Mouse (Mus musculus): Measurements from ENCODE around the gene Skap1. TPM values are rescaled to one million over a fixed set of nuclear protein-coding genes. Genes with fewer than 3 reads are reported as not detected.

Skap1 gene
- polyA plus RNA-seq, 1 experiment from 2014 or later: 2.8 TPM

GRCm38 (mm10) chr11:96531757-96532433 lies 67.5 kb downstream of the Skap1 start:
- Histone ChIP-seq H3K4me2 (replicated peaks) (no peak overlapping the region), H3K27me3 (replicated peaks) (no peaks in the 10 kb centered on the region), H3K4me1 (peaks cover 11% of the 10 kb centered on the region), H3K9ac (no peak overlapping the region), H3K36me3 (no peaks in the 10 kb centered on the region), H3K9me3 (no peaks in the 10 kb centered on the region), H3K4me3 (no peak overlapping the region), H3K27ac (no peak overlapping the region)
- WGBS: 71% methylated on average over 13 of the region's 13 CpGs
- ATAC-seq (ENCODE audit: low FRiP score, low read depth): no peak

- Histone ChIP-seq H3K9me3 (no peaks in the 10 kb centered on the region), H3K27ac (no peak overlapping the region), H3K27me3 (replicated peaks) (no peaks in the 10 kb centered on the region), H3K4me2 (replicated peaks) (no peak overlapping the region), H3K4me1 (peaks cover 16% of the 10 kb centered on the region), H3K9ac (no peak overlapping the region), H3K4me3 (no peak overlapping the region), H3K36me3 (no peaks in the 10 kb centered on the region)
- no peak for ATAC-seq (ENCODE audit: low FRiP score, low read depth)
- 71% methylated on average over 2 of the region's 2 CpGs for WGBS
These were observed 70.1 kb downstream of the Skap1 start for GRCm38 (mm10) chr11:96534531-96534930.

- no peak overlapping the region for H3K9ac ChIP-seq
- H3K27ac ChIP-seq: no peak overlapping the region
- no peak overlapping the region for H3K4me3 ChIP-seq
- WGBS: 19% methylated on average over 5 of the region's 5 CpGs
- H3K4me2 ChIP-seq (replicated peaks): no peak overlapping the region
- H3K36me3 ChIP-seq: no peaks in the 10 kb centered on the region
- H3K9me3 ChIP-seq: no peaks in the 10 kb centered on the region
- H3K4me1 ChIP-seq: peaks cover 16% of the 10 kb centered on the region
- ATAC-seq (ENCODE audit: low FRiP score, low read depth): no peak
- no peaks in the 10 kb centered on the region for H3K27me3 ChIP-seq (replicated peaks)
These were observed 71.8 kb downstream of the Skap1 start for GRCm38 (mm10) chr11:96536146-96536545.

- no peak overlapping the region for H3K4me2 ChIP-seq (replicated peaks)
- H3K4me1 ChIP-seq: peaks cover 4% of the 10 kb centered on the region; the same call in 1 of the 2 replicates
- no peaks in the 10 kb centered on the region for H3K27me3 ChIP-seq (replicated peaks)
- no peaks in the 10 kb centered on the region for H3K9me3 ChIP-seq
- 77% methylated on average over 7 of the region's 7 CpGs for WGBS
- no peak overlapping the region for H3K27ac ChIP-seq
- ATAC-seq (ENCODE audit: low FRiP score, low read depth): no peak
- no peaks in the 10 kb centered on the region for H3K36me3 ChIP-seq
- no peak overlapping the region for H3K9ac ChIP-seq
- no peak overlapping the region for H3K4me3 ChIP-seq
These were observed 77.6 kb downstream of the Skap1 start for GRCm38 (mm10) chr11:96542003-96542402.

GRCm38 (mm10) chr11:96542561-96542960 lies 78.2 kb downstream of the Skap1 start:
- H3K4me2 ChIP-seq (replicated peaks): no peak overlapping the region
- no peaks in the 10 kb centered on the region for H3K27me3 ChIP-seq (replicated peaks)
- no peak overlapping the region for H3K4me3 ChIP-seq
- H3K9me3 ChIP-seq: no peaks in the 10 kb centered on the region
- ATAC-seq (ENCODE audit: low FRiP score, low read depth): no peak
- H3K4me1 ChIP-seq: peaks cover 4% of the 10 kb centered on the region; the same call in 1 of the 2 replicates
- no peaks in the 10 kb centered on the region for H3K36me3 ChIP-seq
- 86% methylated on average over 7 of the region's 7 CpGs for WGBS
- no peak overlapping the region for H3K9ac ChIP-seq
- H3K27ac ChIP-seq: no peak overlapping the region

- Histone ChIP-seq H3K4me2 (replicated peaks) (no peak overlapping the region), H3K4me1 (0 out of 2 replicates have a peak, but pooled peaks cover 3% of the 10 kb centered on the region), H3K9ac (no peak overlapping the region), H3K27me3 (replicated peaks) (no peaks in the 10 kb centered on the region), H3K36me3 (no peaks in the 10 kb centered on the region), H3K4me3 (no peak overlapping the region), H3K27ac (no peak overlapping the region), H3K9me3 (no peaks in the 10 kb centered on the region)
- no peak for ATAC-seq (ENCODE audit: low FRiP score, low read depth)
- 65% methylated on average over 8 of the region's 8 CpGs for WGBS
These were observed 82.0 kb downstream of the Skap1 start for GRCm38 (mm10) chr11:96546428-96546827.

- Histone ChIP-seq H3K27ac (no peak overlapping the region; the same call in 1 of the 2 replicates), H3K27me3 (replicated peaks) (no peaks in the 10 kb centered on the region), H3K4me2 (replicated peaks) (no peak overlapping the region), H3K4me1 (peaks cover 22% of the 10 kb centered on the region), H3K9ac (no peak overlapping the region), H3K9me3 (no peaks in the 10 kb centered on the region), H3K4me3 (no peak overlapping the region), H3K36me3 (no peaks in the 10 kb centered on the region)
- no peak for ATAC-seq (ENCODE audit: low FRiP score, low read depth)
- WGBS: 71% methylated on average over 9 of the region's 9 CpGs
These were observed 86.7 kb downstream of the Skap1 start for GRCm38 (mm10) chr11:96550960-96551703.

GRCm38 (mm10) chr11:96553091-96553490 lies 88.7 kb downstream of the Skap1 start:
- no peaks in the 10 kb centered on the region for H3K9me3 ChIP-seq
- H3K9ac ChIP-seq: 0 out of 2 replicates have a peak overlapping the region, but pooled peaks have one; percentile 21
- peaks cover 22% of the 10 kb centered on the region for H3K4me1 ChIP-seq
- H3K27ac ChIP-seq: no peak overlapping the region
- peak overlapping the region; percentile 18; the same call in 1 of the 2 replicates for H3K4me3 ChIP-seq
- 8% methylated on average over 15 of the region's 15 CpGs for WGBS
- H3K36me3 ChIP-seq: no peaks in the 10 kb centered on the region
- H3K4me2 ChIP-seq (replicated peaks): peak overlapping the region; percentile 58
- H3K27me3 ChIP-seq (replicated peaks): no peaks in the 10 kb centered on the region
- ATAC-seq (ENCODE audit: low FRiP score, low read depth): 0 out of 2 replicates have a peak, but pooled peaks have one; percentile 50

GRCm38 (mm10) chr11:96560229-96560628 lies 95.8 kb downstream of the Skap1 start:
- no peaks in the 10 kb centered on the region for H3K36me3 ChIP-seq
- WGBS: 87% methylated on average over 5 of the region's 5 CpGs
- no peak overlapping the region for H3K27ac ChIP-seq
- no peaks in the 10 kb centered on the region for H3K9me3 ChIP-seq
- H3K9ac ChIP-seq: no peak overlapping the region
- H3K4me3 ChIP-seq: no peak overlapping the region
- H3K4me1 ChIP-seq: no peaks in the 10 kb centered on the region; the same call in 1 of the 2 replicates
- ATAC-seq (ENCODE audit: low FRiP score, low read depth): no peak
- no peak overlapping the region for H3K4me2 ChIP-seq (replicated peaks)
- no peaks in the 10 kb centered on the region for H3K27me3 ChIP-seq (replicated peaks)

GRCm38 (mm10) chr11:96564088-96564487 lies 99.7 kb downstream of the Skap1 start:
- WGBS: 46% methylated on average over 1 of the region's 1 CpGs
- no peak overlapping the region for H3K4me2 ChIP-seq (replicated peaks)

GRCm38 (mm10) chr11:96572515-96572914 lies 108.1 kb downstream of the Skap1 start:
- H3K4me2 ChIP-seq (replicated peaks): no peak overlapping the region
- no peaks in the 10 kb centered on the region for H3K36me3 ChIP-seq
- H3K4me3 ChIP-seq: no peak overlapping the region
- peaks cover 16% of the 10 kb centered on the region for H3K4me1 ChIP-seq
- no peaks in the 10 kb centered on the region for H3K27me3 ChIP-seq (replicated peaks)
- H3K9ac ChIP-seq: no peak overlapping the region
- H3K9me3 ChIP-seq: no peaks in the 10 kb centered on the region
- no peak overlapping the region for H3K27ac ChIP-seq
- no peak for ATAC-seq (ENCODE audit: low FRiP score, low read depth)
- 40% methylated on average over 3 of the region's 3 CpGs for WGBS

More at GRCm38 (mm10) chr11:96564088-96564487, 99.7 kb downstream of the Skap1 start:
- no peak for ATAC-seq (ENCODE audit: low FRiP score, low read depth)
- H3K27me3 ChIP-seq (replicated peaks): no peaks in the 10 kb centered on the region
- H3K4me1 ChIP-seq: no peaks in the 10 kb centered on the region; the same call in 1 of the 2 replicates
- no peak overlapping the region for H3K4me3 ChIP-seq
- H3K9ac ChIP-seq: no peak overlapping the region
- H3K9me3 ChIP-seq: no peaks in the 10 kb centered on the region
- H3K27ac ChIP-seq: no peak overlapping the region
- no peaks in the 10 kb centered on the region for H3K36me3 ChIP-seq
